Mouse (Mus musculus) 416B (cell line): ENCODE measurements around the gene Cdh13.

Experiments
- DNase-seq: peaks from one replicate; pipeline ENCODE4 v3.0.0; 2011; ENCODE audit warnings: low read depth

Cdh13 gene

GRCm38 (mm10) chr8:118448011-118448410 lies 164.5 kb downstream of the Cdh13 start:
- DNase-seq, result no peak

DNA sequence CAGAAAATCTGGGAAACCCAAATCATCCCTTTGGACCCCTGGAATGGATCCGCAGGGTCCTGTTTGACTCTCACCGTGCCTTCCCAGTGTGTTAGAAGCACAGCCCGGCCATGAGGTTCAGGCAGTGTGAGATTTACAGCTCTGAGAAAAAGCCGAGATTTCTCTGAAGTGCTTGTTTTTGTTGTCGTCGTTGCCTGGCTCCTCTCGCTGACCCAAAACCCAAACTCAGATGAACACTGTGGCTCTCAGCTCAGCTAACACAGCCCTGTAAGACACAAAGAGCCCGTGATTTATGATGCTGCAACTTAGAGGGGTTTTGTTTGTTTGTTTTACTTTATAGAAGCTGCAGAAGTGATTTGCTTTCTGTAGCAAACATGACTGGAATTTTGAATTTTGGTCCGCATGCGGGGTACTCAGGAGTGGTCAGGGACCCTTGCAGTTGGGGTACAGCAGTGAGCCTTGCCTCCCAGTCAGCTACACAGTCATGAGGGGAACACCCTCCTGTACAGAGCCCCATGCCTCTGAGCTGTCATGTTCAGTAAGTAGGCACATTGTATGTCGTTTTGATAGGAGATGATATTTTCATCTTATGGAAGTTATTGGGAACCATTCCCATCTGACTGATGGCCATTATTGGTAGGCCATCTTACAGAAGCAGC lies 169.0 kb downstream of the Cdh13 start:
- DNase-seq, result no peak

DNA sequence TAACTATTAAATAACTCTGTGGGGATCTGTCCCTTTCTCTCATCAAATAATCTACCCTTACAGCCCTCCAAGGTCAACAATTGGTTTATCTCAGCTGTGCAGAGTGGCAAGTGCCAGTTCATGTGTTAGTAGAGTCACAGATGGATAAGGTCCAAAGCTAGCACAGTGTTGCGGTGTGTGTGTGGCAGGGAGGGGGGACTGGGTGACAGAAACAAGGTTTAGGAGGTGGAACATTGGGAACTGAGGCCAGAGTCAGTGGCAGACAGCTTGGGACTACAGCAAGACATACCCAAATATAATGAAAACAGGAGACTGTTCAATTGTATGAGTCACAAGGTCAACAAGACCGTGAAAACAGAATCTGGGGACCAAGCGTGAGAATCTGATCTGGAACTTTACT lies 171.7 kb downstream of the Cdh13 start:
- no peak for DNase-seq

DNA sequence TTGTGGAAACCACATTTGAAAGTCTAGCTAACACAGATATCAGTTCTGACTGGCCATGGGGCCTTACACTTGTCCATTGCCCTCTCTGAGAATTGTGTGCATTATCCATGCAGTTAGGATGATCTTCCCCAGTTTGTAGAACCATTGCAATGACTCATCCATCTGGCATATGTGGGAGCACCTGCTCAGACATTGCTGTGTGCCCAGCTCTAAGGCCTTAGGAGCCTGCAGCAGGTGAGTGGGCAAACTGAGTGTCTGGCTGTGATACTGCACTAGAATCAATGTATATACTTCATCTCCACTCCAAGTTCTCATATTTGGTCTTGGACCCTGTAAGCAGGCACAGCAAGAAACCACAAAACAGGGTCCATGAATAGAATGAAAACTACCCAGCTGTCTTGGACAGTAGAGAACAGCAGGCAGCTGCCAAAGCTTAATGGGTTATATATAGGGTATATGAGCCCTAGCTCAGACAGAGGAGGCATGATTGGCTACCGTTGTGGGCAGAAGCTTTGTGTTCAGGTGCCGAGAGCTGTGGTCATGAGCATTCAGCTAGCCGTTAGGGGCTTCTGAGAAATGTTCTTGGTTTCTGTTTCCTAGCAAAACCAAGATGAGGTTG lies 181.9 kb downstream of the Cdh13 start:
- DNase-seq, result no peak

DNA sequence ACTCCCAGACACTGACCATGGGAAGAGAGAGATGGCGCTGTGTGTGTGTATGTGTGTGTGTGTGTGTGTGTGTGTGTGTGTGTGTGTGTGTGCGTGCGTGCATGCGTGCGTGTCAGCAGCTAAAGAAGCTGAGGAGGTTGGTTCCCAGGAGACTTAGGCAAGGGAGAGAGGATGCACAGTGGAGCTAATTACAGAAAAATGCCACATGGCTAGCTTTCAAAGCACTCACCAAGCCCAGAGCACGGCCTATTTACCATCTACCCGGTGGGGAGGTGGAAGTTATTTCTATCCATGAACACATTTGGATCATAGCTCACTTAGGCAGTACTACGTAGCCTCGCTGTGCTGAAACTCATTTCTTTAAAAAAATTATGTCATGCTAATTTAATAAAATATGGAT lies 194.1 kb downstream of the Cdh13 start:
- no peak for DNase-seq

GRCm38 (mm10) chr8:118488735-118489134 lies 205.2 kb downstream of the Cdh13 start:
- no peak for DNase-seq

- DNase-seq, result no peak
These were observed 219.0 kb downstream of the Cdh13 start for GRCm38 (mm10) chr8:118502509-118502908.

DNA sequence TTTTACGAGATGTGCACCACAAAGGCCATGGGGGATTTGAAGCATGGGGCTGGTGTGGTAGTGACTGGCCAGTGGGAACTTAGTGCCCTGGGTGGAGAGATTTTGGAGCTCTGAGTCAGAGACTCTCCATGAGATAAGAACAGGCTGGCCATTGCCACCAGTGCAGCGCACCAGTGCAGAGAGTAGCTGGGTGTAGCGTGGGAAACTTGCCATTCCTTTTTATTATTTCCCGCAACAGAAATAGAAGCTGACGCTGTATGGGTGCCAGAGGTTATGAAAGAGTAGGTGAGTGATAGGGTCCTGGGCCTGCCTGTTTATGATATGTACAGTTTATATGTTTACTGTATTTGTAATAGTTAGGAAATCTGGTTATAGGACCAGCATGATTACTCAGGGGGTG lies 225.9 kb downstream of the Cdh13 start:
- DNase-seq, result no peak

GRCm38 (mm10) chr8:118513259-118513658 lies 229.7 kb downstream of the Cdh13 start:
- no peak for DNase-seq

DNA sequence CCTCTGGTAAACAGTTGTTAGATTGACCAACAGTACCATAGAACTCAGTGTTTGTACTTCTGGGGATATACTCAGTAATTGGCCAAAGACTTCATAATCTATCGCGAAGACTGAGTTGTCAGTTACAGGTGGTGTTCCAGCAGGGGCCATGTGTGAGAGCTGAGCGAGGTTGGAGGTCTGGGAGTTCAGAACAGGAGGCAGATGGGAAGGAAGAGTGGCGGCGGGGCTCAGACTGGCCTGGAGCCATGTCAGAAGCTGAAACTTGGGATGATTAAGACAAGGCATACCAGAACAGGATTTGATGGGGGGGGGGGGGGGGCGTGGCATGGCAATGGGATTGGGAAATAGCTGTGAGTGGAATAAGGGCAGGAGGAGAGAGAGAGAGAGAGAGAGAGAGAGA lies 232.1 kb downstream of the Cdh13 start:
- no peak for DNase-seq

- DNase-seq, result no peak
These were observed 233.5 kb downstream of the Cdh13 start for GRCm38 (mm10) chr8:118517071-118517470.

GRCm38 (mm10) chr8:118518030-118518741 lies 234.7 kb downstream of the Cdh13 start:
- no peak for DNase-seq

- DNase-seq, result no peak
These were observed 235.2 kb downstream of the Cdh13 start for GRCm38 (mm10) chr8:118518742-118519102.

DNA sequence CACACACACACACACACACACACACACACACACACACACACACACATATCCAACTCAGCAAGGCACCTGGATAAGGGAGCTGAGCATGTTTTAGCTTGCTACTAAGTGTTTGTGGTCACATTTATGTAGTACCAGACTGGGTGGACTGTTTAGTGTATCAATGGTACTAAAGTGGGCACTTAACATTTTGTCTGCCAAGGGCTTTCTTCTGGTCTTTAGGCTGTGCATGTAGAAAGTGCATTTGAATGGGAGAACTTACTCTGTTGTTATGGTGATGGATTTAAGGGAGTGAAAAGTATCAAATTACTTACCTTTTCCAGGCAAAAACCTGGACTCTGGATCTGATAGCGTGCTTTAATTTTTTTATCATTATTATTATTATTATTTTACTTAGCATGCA lies 240.4 kb downstream of the Cdh13 start:
- no peak for DNase-seq

DNA sequence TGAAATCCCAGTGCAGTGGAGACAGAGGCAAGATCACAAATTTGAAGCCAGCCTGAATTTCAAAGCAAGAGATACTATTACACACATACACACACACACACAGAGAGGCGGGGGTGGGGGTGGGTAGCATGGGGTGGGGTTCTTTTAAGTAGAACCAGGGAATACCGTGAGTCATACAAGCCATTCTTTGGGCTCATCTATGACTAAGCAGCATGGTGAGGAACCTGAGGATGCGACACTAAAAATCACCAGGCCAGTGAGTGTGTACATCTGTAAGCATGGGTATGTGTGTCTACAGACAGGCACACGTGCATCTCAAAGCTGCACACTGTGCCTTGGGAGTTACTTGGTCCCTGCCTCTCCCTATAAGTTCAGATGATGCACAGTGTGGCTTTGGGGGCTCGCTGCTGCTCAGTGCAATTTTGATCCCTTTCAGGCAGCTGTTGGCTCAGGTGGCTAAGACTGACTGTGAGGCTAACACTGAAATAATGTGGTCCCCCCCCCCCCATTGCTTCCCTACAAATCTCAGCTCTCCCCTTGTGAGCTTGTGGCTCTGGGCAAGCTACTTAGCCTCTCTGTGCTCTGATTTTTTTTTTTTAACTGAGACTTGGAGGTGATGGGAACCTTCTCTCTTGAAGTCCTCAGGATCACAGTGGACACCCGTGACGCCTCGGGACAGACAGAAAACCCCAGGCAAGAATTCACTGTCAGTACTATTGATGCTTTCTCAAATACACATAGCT lies 255.5 kb downstream of the Cdh13 start:
- DNase-seq, result no peak

DNA sequence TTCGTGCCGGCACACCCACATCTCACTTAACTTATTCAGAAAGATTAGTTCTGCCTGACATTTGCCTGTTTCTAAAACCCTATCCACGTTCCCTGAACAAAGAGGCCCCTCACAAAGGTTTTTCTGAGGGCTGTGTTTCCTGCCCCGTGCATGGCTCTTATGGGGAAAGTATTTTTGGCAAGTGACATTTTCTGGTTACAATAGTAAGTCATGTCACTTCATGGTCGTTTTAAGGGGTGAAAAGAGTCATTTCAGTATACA lies 256.0 kb downstream of the Cdh13 start:
- no peak for DNase-seq

DNA sequence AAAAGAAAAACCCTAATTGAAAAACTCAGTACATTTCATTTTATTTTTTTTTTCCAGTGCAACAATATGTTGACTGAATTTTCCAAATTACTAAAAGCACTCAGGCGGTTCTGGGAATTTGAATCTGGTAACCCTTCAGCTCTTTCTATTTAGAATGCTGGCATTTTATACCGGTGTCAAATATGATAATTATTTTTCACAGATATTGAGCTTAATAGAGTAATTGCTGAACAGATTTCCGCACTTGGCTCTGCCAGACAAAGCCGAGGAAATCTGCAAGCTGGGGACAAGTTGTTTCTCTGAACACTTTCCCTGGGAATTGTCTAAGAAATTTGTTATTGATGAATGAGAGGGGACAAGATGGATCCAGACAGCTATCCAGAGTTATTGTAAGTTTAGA lies 256.4 kb downstream of the Cdh13 start:
- no peak for DNase-seq

- DNase-seq, result no peak
These were observed 268.9 kb downstream of the Cdh13 start for GRCm38 (mm10) chr8:118552397-118552796.

GRCm38 (mm10) chr8:118552842-118553241 lies 269.3 kb downstream of the Cdh13 start:
- DNase-seq, result no peak

GRCm38 (mm10) chr8:118564024-118564423 lies 280.5 kb downstream of the Cdh13 start:
- no peak for DNase-seq

GRCm38 (mm10) chr8:118565186-118565585 lies 281.7 kb downstream of the Cdh13 start:
- no peak for DNase-seq

DNA sequence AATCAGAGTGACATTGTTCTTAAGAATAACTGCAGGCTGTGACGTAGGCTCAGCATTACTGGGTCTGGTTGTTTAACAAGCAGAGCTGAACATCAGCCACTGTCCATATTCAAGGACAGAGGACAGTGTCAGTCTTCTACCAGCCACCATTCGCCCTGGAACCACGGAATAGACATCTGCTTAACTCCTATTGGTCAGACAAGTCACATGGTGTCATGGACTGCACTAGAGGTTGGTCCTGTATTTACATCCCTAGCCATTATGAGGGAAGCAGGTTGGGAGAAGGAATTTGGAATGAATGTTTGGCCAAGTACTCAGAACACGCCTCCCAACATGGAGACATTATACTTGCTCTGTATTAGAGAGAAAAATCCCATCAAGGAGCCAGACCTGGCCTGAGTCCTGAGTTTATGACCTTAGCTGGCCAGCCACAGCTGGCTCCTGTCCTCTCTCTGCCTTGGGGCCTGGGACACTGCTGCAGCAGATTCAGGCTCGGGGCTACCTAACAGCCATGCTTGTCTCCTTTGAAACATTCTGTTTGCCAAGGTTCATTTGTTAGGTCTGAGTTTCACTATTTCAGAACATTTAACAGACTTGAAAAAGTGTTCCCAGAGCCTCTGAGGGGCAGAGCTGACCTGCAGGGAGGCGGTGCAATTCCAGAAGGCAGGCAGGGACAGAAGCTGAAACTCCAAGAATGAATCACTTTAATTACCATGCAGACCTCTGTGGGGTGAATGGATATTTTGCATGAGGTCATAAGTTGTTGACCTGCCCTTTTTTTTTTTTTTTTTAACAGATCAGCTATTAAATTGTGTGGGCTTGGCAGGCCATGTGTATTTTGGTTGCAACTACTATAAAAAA lies 282.6 kb downstream of the Cdh13 start:
- no peak for DNase-seq
